Mouse (Mus musculus) right cerebral cortex, postnatal 14 days (tissue): ENCODE measurements around the gene B4galnt1.

Source experiments
- DNase-seq: peaks from one replicate; pipeline ENCODE4 v3.0.0; 2022

Gene B4galnt1

DNA sequence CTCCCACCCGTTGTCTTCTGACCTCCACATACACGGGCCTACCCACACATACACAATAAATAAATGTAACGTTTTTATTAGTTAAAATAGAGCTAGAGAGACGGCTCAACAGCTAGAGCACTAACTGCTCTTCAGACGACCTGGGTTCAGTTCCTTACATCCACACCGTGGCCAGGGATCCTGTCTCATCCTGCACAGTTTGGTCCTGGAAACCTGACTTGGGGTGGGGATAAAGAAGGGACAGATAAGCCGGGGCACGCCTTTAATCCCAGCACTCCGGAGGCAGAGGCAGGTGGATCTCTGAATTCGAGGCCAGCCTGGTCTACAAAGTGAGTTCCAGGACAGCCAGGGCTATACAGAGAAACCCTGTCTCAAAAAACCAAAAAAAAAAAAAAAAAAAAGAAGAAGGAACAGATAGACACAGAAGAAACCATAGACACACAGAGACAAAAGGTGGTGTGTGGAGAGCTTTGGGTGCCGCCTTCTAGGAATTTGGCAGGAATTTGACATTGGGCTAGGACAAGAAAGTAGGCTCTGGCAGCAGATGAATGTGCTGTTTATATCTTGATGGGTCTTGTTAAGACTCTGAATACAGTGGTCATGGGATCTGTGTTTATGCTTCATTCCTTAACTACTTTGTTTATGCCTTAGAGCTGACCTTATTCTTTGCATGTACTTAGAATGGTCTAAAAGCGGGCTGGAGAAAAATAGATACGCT lies 48.8 kb downstream of the B4galnt1 start:
- no peak for DNase-seq

DNA sequence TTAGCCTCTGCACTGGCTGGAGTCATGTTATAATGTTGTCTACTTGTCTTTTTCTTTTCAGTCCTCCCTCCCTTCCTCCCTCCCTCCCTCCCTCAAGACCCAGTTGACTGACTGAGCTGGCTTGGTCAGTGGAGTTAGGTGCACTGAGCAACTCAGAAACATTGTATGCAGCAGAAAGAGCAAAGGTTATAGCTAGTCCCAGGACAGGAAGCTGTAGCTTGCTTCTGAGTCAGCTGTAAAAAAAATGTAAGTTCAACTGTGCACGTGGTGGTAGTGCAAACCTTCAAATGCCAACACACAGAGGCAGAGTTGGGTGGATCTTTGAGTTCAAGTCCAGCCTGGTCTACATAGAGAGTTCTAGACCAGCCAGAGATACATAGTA lies 49.4 kb downstream of the B4galnt1 start:
- no peak for DNase-seq

DNA sequence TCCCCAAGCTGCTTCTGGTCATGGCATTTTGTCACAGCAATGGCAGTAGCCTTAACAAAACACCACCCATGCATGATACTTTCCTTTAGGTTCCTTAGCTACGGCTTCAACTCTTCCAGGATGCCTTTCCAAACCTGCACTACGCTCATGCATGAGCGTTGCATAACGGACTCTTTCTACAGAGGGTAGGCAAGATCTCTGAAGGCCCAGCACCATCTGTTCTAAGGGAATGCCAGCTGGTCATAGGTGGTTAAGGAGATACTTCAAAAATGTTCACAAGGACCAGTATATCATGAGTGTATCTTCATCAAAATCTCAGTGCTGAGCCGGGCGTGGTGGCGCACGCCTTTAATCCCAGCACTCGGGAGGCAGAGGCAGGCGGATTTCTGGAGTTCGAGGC lies 51.4 kb downstream of the B4galnt1 start:
- no peak for DNase-seq

DNA sequence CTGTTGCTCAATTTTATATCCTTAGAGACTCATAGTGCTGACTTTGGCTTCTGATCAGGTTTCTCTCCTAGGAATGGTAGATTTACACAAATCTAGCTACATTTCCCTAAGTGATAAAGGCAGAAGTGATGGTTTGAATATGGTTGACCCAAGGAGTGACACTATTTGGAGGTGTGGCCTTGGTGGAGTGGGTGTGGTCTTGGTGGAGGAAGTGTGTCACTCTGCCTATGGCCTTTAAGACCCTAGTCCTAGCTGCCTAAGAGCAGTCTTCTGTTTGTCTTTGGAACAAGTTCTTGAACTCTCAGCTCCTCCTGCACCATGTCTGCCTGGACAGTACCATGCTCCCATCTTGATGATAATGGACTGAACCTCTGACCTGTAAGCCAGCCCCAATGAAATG lies 52.2 kb downstream of the B4galnt1 start:
- no peak for DNase-seq

DNA sequence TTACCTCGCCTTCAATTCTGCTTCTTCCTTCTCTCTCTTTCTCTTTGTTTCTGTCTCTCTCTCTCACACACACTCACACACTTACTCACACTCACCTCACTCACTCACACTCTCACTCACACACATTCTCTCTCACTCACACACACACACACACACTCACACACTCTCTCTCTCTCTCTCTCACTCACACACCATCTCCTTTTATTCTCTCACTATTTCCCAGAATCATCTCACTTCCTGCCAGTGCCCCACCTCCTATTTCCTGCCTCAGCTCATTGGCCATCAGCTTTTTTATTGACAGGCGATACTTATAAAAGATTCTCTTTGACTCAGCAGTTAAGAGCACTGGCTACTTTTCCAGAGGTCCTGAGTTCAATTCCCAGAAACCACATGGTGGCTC lies 53.3 kb downstream of the B4galnt1 start:
- DNase-seq = no peak
